Mouse (Mus musculus) kidney, embryonic 16.5 days (tissue): ENCODE measurements around the gene Upf3b. TPM values are rescaled to one million over a fixed set of nuclear protein-coding genes. Genes with fewer than 3 reads are reported as not detected.

Source experiments
- ATAC-seq: fragments of 200-750 bp; cut with Nextera tagmentation; 2 replicates; pipeline ENCODE4 v1.8.0; 2017; ENCODE audit warnings: moderate TSS enrichment; ENCODE audit not compliant: low FRiP score, low TSS enrichment
- H3K27ac ChIP-seq: fragments of 300-500 bp; sonication (generic); 2 replicates; pipeline ENCODE4 v1.5.1; 2014; ENCODE audit warnings: low read length
- H3K27me3 ChIP-seq: fragments of 300-500 bp; sonication (generic); 2 replicates; pipeline ENCODE4 v1.6.1; 2014; ENCODE audit warnings: low read length, control low read depth, mixed read lengths; ENCODE audit not compliant: insufficient read depth
- H3K36me3 ChIP-seq: fragments of 300-500 bp; sonication (generic); 2 replicates; pipeline ENCODE4 v1.6.1; 2014; ENCODE audit warnings: low read length, control low read depth, mixed read lengths; ENCODE audit not compliant: insufficient read depth
- H3K4me1 ChIP-seq: fragments of 300-500 bp; sonication (generic); 2 replicates; pipeline ENCODE4 v1.6.1; 2014; ENCODE audit warnings: low read length, control low read depth, mixed read lengths; ENCODE audit not compliant: insufficient read depth
- H3K4me2 ChIP-seq: fragments of 300-500 bp; sonication (generic); replicated peaks from 2 replicates; pipeline ENCODE4 v1.6.1; 2014; ENCODE audit warnings: low read depth, low read length
- H3K4me3 ChIP-seq: fragments of 300-500 bp; sonication (generic); 2 replicates; pipeline ENCODE4 v1.5.1; 2014; ENCODE audit warnings: mild to moderate bottlenecking, low read length
- H3K9ac ChIP-seq: fragments of 300-500 bp; sonication (generic); replicated peaks from 2 replicates; pipeline ENCODE4 v1.6.1; 2014; ENCODE audit warnings: low read length
- H3K9me3 ChIP-seq: fragments of 300-500 bp; sonication (generic); 2 replicates; pipeline ENCODE4 v1.6.1; 2016; ENCODE audit warnings: low read length, control low read depth
- WGBS: fragments of 180-500 bp; shearing (Covaris S2); extraction: QIAGEN DNeasy Blood & Tissue Kit; methylation state at CpG from one replicate; pipeline ENCODE4 v1.1.7; 2014; 5-methylcytosine and 5-hydroxymethylcytosine counted together
- polyA plus RNA-seq: library from polyadenylated mRNA; unstranded; fragments of >200 nt; fragmentation: Nextera tagmentation; extraction: Ambion mirVana; gene quantifications from 2 replicates; pipeline ENCODE4 v1.2.1, GENCODE M21; 2015

Gene Upf3b
- polyA plus RNA-seq, 1 experiment from 2014 or later, result 17.1 TPM

GRCm38 (mm10) chrX:37110881-37111193, 715 bp upstream of the Upf3b start:
- Histone ChIP-seq H3K9me3 (no peaks in the 10 kb centered on the region), H3K27ac (no peak overlapping the region), H3K4me3 (no peak overlapping the region), H3K9ac (no peak overlapping the region), H3K4me2 (no peak overlapping the region; the same call in 1 of the 2 replicates), H3K36me3 (no peaks in the 10 kb centered on the region), H3K27me3 (no peaks in the 10 kb centered on the region), H3K4me1 (0 out of 2 replicates have a peak, but pooled peaks cover 5% of the 10 kb centered on the region)
- ATAC-seq, result no peak
- 72% methylated on average over 4 of the region's 4 CpGs for WGBS

- WGBS, result 19% methylated on average over 27 of the region's 27 CpGs
- ATAC-seq, result peak; percentile 87
- Histone ChIP-seq H3K4me3 (peak overlapping the region; percentile 59), H3K9me3 (no peaks in the 10 kb centered on the region), H3K27ac (peak overlapping the region; percentile 88), H3K36me3 (no peaks in the 10 kb centered on the region), H3K4me1 (0 out of 2 replicates have a peak, but pooled peaks cover 5% of the 10 kb centered on the region), H3K9ac (peak overlapping the region; percentile 72), H3K27me3 (no peaks in the 10 kb centered on the region), H3K4me2 (peak overlapping the region; percentile 60)
Observed at GRCm38 (mm10) chrX:37109526-37110192, 463 bp downstream of the Upf3b start.

GRCm38 (mm10) chrX:37103826-37104225, 6.3 kb downstream of the Upf3b start:
- Histone ChIP-seq H3K4me3 (no peak overlapping the region), H3K4me1 (0 out of 2 replicates have a peak, but pooled peaks cover 2% of the 10 kb centered on the region), H3K36me3 (peaks cover 6% of the 10 kb centered on the region; the same call in 1 of the 2 replicates), H3K27ac (no peak overlapping the region), H3K9ac (no peak overlapping the region), H3K27me3 (no peaks in the 10 kb centered on the region), H3K9me3 (no peaks in the 10 kb centered on the region), H3K4me2 (no peak overlapping the region)
- no peak for ATAC-seq
- 79% methylated on average over 2 of the region's 2 CpGs for WGBS

- no peak for ATAC-seq
- H3K27me3 ChIP-seq, result no peaks in the 10 kb centered on the region
- no peak overlapping the region for H3K4me2 ChIP-seq
- H3K36me3 ChIP-seq, result peaks cover 16% of the 10 kb centered on the region; the same call in 1 of the 2 replicates
- H3K4me1 ChIP-seq, result no peaks in the 10 kb centered on the region
- 94% methylated on average over 3 of the region's 3 CpGs for WGBS
- H3K9ac ChIP-seq, result no peak overlapping the region
- H3K27ac ChIP-seq, result no peak overlapping the region
- no peaks in the 10 kb centered on the region for H3K9me3 ChIP-seq
- no peak overlapping the region for H3K4me3 ChIP-seq
Observed at GRCm38 (mm10) chrX:37098681-37099080, 11.4 kb downstream of the Upf3b start.

GRCm38 (mm10) chrX:37095106-37095768, 14.9 kb downstream of the Upf3b start:
- peaks cover 22% of the 10 kb centered on the region; the same call in 1 of the 2 replicates for H3K36me3 ChIP-seq
- no peak overlapping the region for H3K9ac ChIP-seq
- no peak overlapping the region for H3K4me2 ChIP-seq
- no peak overlapping the region for H3K4me3 ChIP-seq
- H3K27ac ChIP-seq, result no peak overlapping the region
- H3K4me1 ChIP-seq, result no peaks in the 10 kb centered on the region
- WGBS, result 90% methylated on average over 11 of the region's 11 CpGs
- H3K27me3 ChIP-seq, result no peaks in the 10 kb centered on the region
- no peaks in the 10 kb centered on the region for H3K9me3 ChIP-seq
- no peak for ATAC-seq

GRCm38 (mm10) chrX:37091457-37091856, 18.7 kb downstream of the Upf3b start:
- 84% methylated on average over 3 of the region's 3 CpGs for WGBS

GRCm38 (mm10) chrX:37088778-37089177, 21.3 kb downstream of the Upf3b start:
- no peaks in the 10 kb centered on the region for H3K4me1 ChIP-seq
- no peak overlapping the region for H3K27ac ChIP-seq
- no peak for ATAC-seq
- H3K27me3 ChIP-seq, result no peaks in the 10 kb centered on the region
- WGBS, result 81% methylated on average over 1 of the region's 1 CpGs
- no peak overlapping the region for H3K4me2 ChIP-seq
- H3K4me3 ChIP-seq, result no peak overlapping the region
- H3K9ac ChIP-seq, result no peak overlapping the region
- H3K9me3 ChIP-seq, result no peaks in the 10 kb centered on the region
- H3K36me3 ChIP-seq, result 0 out of 2 replicates have a peak, but pooled peaks cover 6% of the 10 kb centered on the region

More at GRCm38 (mm10) chrX:37091457-37091856, 18.7 kb downstream of the Upf3b start:
- ATAC-seq, result no peak
- no peak overlapping the region for H3K27ac ChIP-seq
- H3K36me3 ChIP-seq, result 0 out of 2 replicates have a peak, but pooled peaks cover 12% of the 10 kb centered on the region
- no peaks in the 10 kb centered on the region for H3K9me3 ChIP-seq
- no peaks in the 10 kb centered on the region for H3K27me3 ChIP-seq
- no peaks in the 10 kb centered on the region for H3K4me1 ChIP-seq
- no peak overlapping the region for H3K9ac ChIP-seq
- no peak overlapping the region for H3K4me3 ChIP-seq
- H3K4me2 ChIP-seq, result no peak overlapping the region

- 25% methylated on average over 9 of the region's 9 CpGs for WGBS
- H3K4me1 ChIP-seq, result no peaks in the 10 kb centered on the region
- peak; percentile 46; the same call in 1 of the 2 replicates for ATAC-seq
- H3K9me3 ChIP-seq, result no peaks in the 10 kb centered on the region
- H3K4me3 ChIP-seq, result peak overlapping the region; percentile 66
- no peaks in the 10 kb centered on the region for H3K27me3 ChIP-seq
- peak overlapping the region; percentile 47 for H3K4me2 ChIP-seq
- peaks cover 11% of the 10 kb centered on the region; the same call in 1 of the 2 replicates for H3K36me3 ChIP-seq
- H3K9ac ChIP-seq, result peak overlapping the region; percentile 68
- peak overlapping the region; percentile 94 for H3K27ac ChIP-seq
Observed at GRCm38 (mm10) chrX:37085665-37086064, 24.5 kb downstream of the Upf3b start.

- Histone ChIP-seq H3K9me3 (no peaks in the 10 kb centered on the region), H3K27me3 (no peaks in the 10 kb centered on the region), H3K4me2 (peak within 1 kb of the TSS; percentile 68), H3K27ac (peak within 1 kb of the TSS; percentile 94), H3K36me3 (peaks cover 11% of the 10 kb centered on the region; the same call in 1 of the 2 replicates), H3K4me3 (peak within 1 kb of the TSS; percentile 66), H3K9ac (peak within 1 kb of the TSS; percentile 83), H3K4me1 (no peaks in the 10 kb centered on the region)
- ATAC-seq, result peak; percentile 94
- WGBS, result 19% methylated on average over 38 of the region's 38 CpGs
Observed at GRCm38 (mm10) chrX:37084927-37085660, 25.0 kb downstream of the Upf3b start, which contains the start of gene Rpl39. Gene Rpl39, minus strand, starts transcription at chrX:37085402.
